In genomic region chr11:73260457-73260856, GRCm38 (mm10) we compare ENCODE assay signal across 36 mouse cellular contexts. TPM values are rescaled to one million over a fixed set of nuclear protein-coding genes. Genes with fewer than 3 reads are reported as not detected.
"Had no signal": no experiment of that assay in that cellular context is flagged by ENCODE, and none has a peak within 500 bp of the region (broad histone marks: within the 10 kb centered on the region; RNA-seq: fewer than 3 reads in every experiment).

No protein-coding gene starts in this region.

- H3K4me3 ChIP-seq: limb, embryonic 10.5 days; limb, embryonic 12.5 days; limb, embryonic 13.5 days; limb, embryonic 15.5 days; liver, embryonic 12.5 days; liver, embryonic 13.5 days; liver, embryonic 15.5 days; lung, embryonic 15.5 days; megakaryocyte, embryonic 14.5 days; midbrain, embryonic 10.5 days; midbrain, embryonic 12.5 days; midbrain, embryonic 13.5 days; midbrain, embryonic 15.5 days; myocyte; neural tube, embryonic 12.5 days had no signal

- DNase-seq: left cerebral cortex, postnatal 4 days; liver; liver, embryonic 13.5 days; liver, postnatal 0 days; lung, adult 2 months; lung, embryonic 14.5 days; lung, postnatal 10 days; lung, postnatal 14 days; lung, postnatal 36 days; lung, postnatal 4 days; midbrain, embryonic 14.5 days had no signal

- H3K9ac ChIP-seq: limb, embryonic 12.5 days; limb, embryonic 13.5 days; limb, embryonic 15.5 days; liver, embryonic 12.5 days; liver, embryonic 13.5 days; liver, embryonic 14.5 days; liver, embryonic 15.5 days; liver, postnatal 0 days; lung, embryonic 14.5 days; lung, embryonic 15.5 days; midbrain, embryonic 12.5 days; midbrain, embryonic 13.5 days; midbrain, embryonic 15.5 days; neural tube, embryonic 12.5 days had no signal

- H3K4me1 ChIP-seq: limb, embryonic 10.5 days; limb, embryonic 12.5 days; limb, embryonic 13.5 days; liver, embryonic 12.5 days; liver, embryonic 13.5 days; liver, embryonic 15.5 days; lung, embryonic 15.5 days; midbrain, embryonic 10.5 days; midbrain, embryonic 12.5 days; midbrain, embryonic 13.5 days; midbrain, embryonic 15.5 days; neural tube, embryonic 12.5 days had no signal

- H3K27ac ChIP-seq: limb, embryonic 10.5 days; limb, embryonic 12.5 days; limb, embryonic 13.5 days; limb, embryonic 15.5 days; liver, embryonic 12.5 days; liver, embryonic 13.5 days; liver, embryonic 14.5 days; liver, embryonic 15.5 days; lung, embryonic 15.5 days; macrophage; midbrain, embryonic 10.5 days; midbrain, embryonic 12.5 days; midbrain, embryonic 13.5 days; midbrain, embryonic 15.5 days; neural tube, embryonic 12.5 days had no signal

- H3K36me3 ChIP-seq: limb, embryonic 10.5 days; limb, embryonic 12.5 days; limb, embryonic 13.5 days; limb, embryonic 15.5 days; liver, embryonic 12.5 days; liver, embryonic 13.5 days; liver, embryonic 15.5 days; lung, embryonic 15.5 days; midbrain, embryonic 10.5 days; midbrain, embryonic 12.5 days; midbrain, embryonic 13.5 days; midbrain, embryonic 15.5 days; neural tube, embryonic 12.5 days had no signal

- H3K9me3 ChIP-seq: limb, embryonic 10.5 days; limb, embryonic 12.5 days; limb, embryonic 13.5 days; limb, embryonic 15.5 days; liver, embryonic 12.5 days; liver, embryonic 13.5 days; liver, embryonic 15.5 days; lung, embryonic 15.5 days; midbrain, embryonic 10.5 days; midbrain, embryonic 12.5 days; midbrain, embryonic 13.5 days; midbrain, embryonic 15.5 days; neural tube, embryonic 12.5 days had no signal

RNA-seq across cellular contexts. Expression of gene Trpv3, which starts 6.7 kb away (rescaled TPM):
- total RNA-seq: megakaryocyte progenitor cell, adult 5-6 weeks; megakaryocyte, adult 5-6 weeks; megakaryocyte-erythroid progenitor cell, adult 5-6 weeks; monocyte, adult 5-6 weeks had no signal
- polyA plus RNA-seq: liver, embryonic 12.5 days; macrophage; midbrain, embryonic 10.5 days; midbrain, embryonic 13.5 days had no signal

RNA-seq across cellular contexts. Expression of gene Trpv1, which starts 26.4 kb away (rescaled TPM):
- total RNA-seq: left cerebral cortex, postnatal 36 days; megakaryocyte progenitor cell, adult 5-6 weeks; megakaryocyte, adult 5-6 weeks; megakaryocyte-erythroid progenitor cell, adult 5-6 weeks; monocyte, adult 5-6 weeks had no signal
- polyA plus RNA-seq: liver, embryonic 11.5 days; liver, embryonic 12.5 days; liver, embryonic 13.5 days; liver, embryonic 14.5 days; lung, embryonic 14.5 days; lung, embryonic 15.5 days; lung, postnatal 0 days; macrophage; midbrain, embryonic 10.5 days; midbrain, embryonic 11.5 days; midbrain, embryonic 12.5 days; midbrain, embryonic 14.5 days; neural tube, embryonic 11.5 days had no signal
